Mouse (Mus musculus) thymus, adult 2 months (tissue): ENCODE measurements around the gene Vstm5.

Experiments used
- CTCF ChIP-seq: fragments of 200-500 bp; IDR thresholded peaks from 2 replicates; pipeline ENCODE4 v1.5.1; 2012; ENCODE audit warnings: mild to moderate bottlenecking, control low read depth, low read length, moderate library complexity, borderline replicate concordance; ENCODE audit not compliant: control insufficient read depth, poor library complexity, insufficient read depth; ENCODE audit errors: extremely low read depth
- POLR2A ChIP-seq: fragments of 200-500 bp; IDR thresholded peaks from 2 replicates; pipeline ENCODE4 v1.6.1; 2012; ENCODE audit warnings: mild to moderate bottlenecking, low read length, control low read depth, moderate library complexity; ENCODE audit not compliant: control insufficient read depth, poor library complexity, insufficient read depth; ENCODE audit errors: extremely low read depth

DNA sequence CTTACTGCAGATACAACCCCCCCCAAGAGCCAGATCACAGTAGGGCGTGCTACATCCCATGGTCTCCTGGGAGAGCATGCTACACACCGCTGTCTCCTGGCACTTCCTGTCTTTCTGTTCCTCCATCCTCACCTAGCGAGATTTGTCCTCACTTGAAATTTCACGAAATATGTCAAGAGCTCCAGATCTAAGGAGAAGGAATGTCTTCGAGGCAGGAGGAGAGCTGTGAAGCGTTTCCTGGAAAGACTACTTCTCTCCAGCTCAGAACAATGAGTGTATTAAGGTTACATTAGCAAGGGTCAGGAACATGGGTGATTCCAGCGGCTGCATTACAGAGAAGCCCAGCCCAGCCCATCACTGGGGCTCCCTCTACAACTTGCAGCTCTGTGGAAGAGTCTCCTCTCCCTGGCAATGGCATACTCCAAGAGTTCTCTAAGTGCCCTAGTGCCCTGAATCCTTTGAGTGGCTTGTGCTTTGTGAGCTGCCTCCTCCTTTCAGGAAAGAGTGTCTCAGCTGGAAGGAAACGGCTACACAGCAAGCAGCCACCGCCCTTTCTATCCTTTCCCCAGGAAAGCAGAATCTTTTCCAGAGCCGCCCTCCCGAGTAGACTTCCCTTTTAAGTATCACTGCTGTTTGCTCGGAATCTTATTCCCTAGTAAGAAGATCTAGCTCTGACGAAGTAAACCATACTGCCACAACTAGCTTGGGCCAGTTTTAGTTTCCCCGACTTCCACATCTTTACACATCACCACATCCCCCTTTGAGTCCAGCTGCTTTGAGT, 1.1 kb upstream of the Vstm5 start:
- TF ChIP-seq POLR2A (no peak), CTCF (no peak)
